Mouse (Mus musculus): ENCODE measurements around the gene Msi2.

GRCm38 (mm10) chr11:88592099-88592498 is 126.2 kb downstream of the Msi2 start:
- TF ChIP-seq POLR2A (IDR thresholded peaks at IDR 0.05; ENCODE audit: low read depth, low read length) (no peak), CTCF (IDR thresholded peaks at IDR 0.05; ENCODE audit: extremely low read depth, insufficient read depth, insufficient read length, insufficient replicate concordance) (no peak)
